Mouse (Mus musculus) monocyte, adult 5-6 weeks (primary cell): ENCODE results near the gene Gm10273. TPM values are rescaled to one million over a fixed set of nuclear protein-coding genes. Genes with fewer than 3 reads are reported as not detected.

Experiments used
- ATAC-seq: fragments of 153-309, 156-312 bp; replicated peaks from 2 replicates; pipeline ENCODE4 v1.8.0; 2017; ENCODE audit warnings: mild to moderate bottlenecking; ENCODE audit not compliant: low TSS enrichment, insufficient number of reproducible peaks, severe bottlenecking, poor library complexity, low FRiP score
- total RNA-seq: library from RNA; stranded (forward); fragments of 200-1000, 200-491, 200-594 nt; gene quantifications from 3 replicates; pipeline ENCODE4 v1.2.3, GENCODE M21; 2017

Gm10273 gene
- total RNA-seq, 1 experiment from 2014 or later: 76.6 TPM

GRCm38 (mm10) chr10:59444106-59444505, 48.7 kb downstream of the Gm10273 start:
- no peak for ATAC-seq

- no peak for ATAC-seq
Measured at GRCm38 (mm10) chr10:59444635-59445034, 49.2 kb downstream of the Gm10273 start.

Other genes starting within 250 kb of the Gm10273 start
- gene Sept10, start 173.8 kb upstream of the Gm10273 start, total RNA-seq: 14.7 to 33.3 TPM (median 15.0 TPM) in 3 replicates
- gene Sowahc, start 173.7 kb upstream of the Gm10273 start, total RNA-seq: 111 to 129 TPM (median 120 TPM) in 3 replicates
- 55.0 to 101 TPM (median 84.1 TPM) in 3 replicates for gene P4ha1, start 72.3 kb upstream of the Gm10273 start, total RNA-seq
- gene Pla2g12b, start 8.0 kb downstream of the Gm10273 start, total RNA-seq: not detected in 3 replicates
- 0.19 to 1.4 TPM (median 1.1 TPM) in 3 replicates for gene Oit3, start 46.1 kb downstream of the Gm10273 start, total RNA-seq
- not detected in 3 replicates for gene Gm10322, start 220.4 kb downstream of the Gm10273 start, total RNA-seq
- 14.7 to 23.8 TPM (median 23.2 TPM) in 3 replicates for gene Mcu, start 221.1 kb downstream of the Gm10273 start, total RNA-seq